Mouse (Mus musculus): ENCODE results near the gene Fam160b1. TPM values are rescaled to one million over a fixed set of nuclear protein-coding genes. Genes with fewer than 3 reads are reported as not detected.

The Fam160b1 gene
- polyA plus RNA-seq, 1 experiment from 2014 or later: 15.6 TPM

GRCm38 (mm10) chr19:57423402-57423801 lies 62.9 kb downstream of the Fam160b1 start:
- Histone ChIP-seq H3K27ac (ENCODE audit: low read depth, low read length) (no peak overlapping the region), H3K9me3 (ENCODE audit: control insufficient read depth, low read length) (no peaks in the 10 kb centered on the region), H3K4me3 (ENCODE audit: low read depth, low read length) (no peak overlapping the region), H3K27me3 (ENCODE audit: control insufficient read depth, insufficient read depth, low read length) (no peaks in the 10 kb centered on the region), H3K4me2 (ENCODE audit: low read depth, low read length) (no peak overlapping the region), H3K9ac (replicated peaks; ENCODE audit: low read depth, low read length) (no peak overlapping the region), H3K4me1 (ENCODE audit: control insufficient read depth, insufficient read depth, low read length) (no peaks in the 10 kb centered on the region), H3K36me3 (ENCODE audit: control insufficient read depth, insufficient read depth, low read length) (no peaks in the 10 kb centered on the region)
- no peak for ATAC-seq (ENCODE audit: low read depth)
- WGBS: 25% methylated on average over 3 of the region's 3 CpGs

- Histone ChIP-seq H3K9ac (replicated peaks; ENCODE audit: low read depth, low read length) (no peak overlapping the region), H3K4me2 (ENCODE audit: low read depth, low read length) (no peak overlapping the region), H3K9me3 (ENCODE audit: control insufficient read depth, low read length) (no peaks in the 10 kb centered on the region), H3K27me3 (ENCODE audit: control insufficient read depth, insufficient read depth, low read length) (no peaks in the 10 kb centered on the region), H3K27ac (ENCODE audit: low read depth, low read length) (no peak overlapping the region), H3K4me1 (ENCODE audit: control insufficient read depth, insufficient read depth, low read length) (no peaks in the 10 kb centered on the region), H3K4me3 (ENCODE audit: low read depth, low read length) (no peak overlapping the region), H3K36me3 (ENCODE audit: control insufficient read depth, insufficient read depth, low read length) (no peaks in the 10 kb centered on the region)
- 95% methylated on average over 15 of the region's 15 CpGs for WGBS
- no peak for ATAC-seq (ENCODE audit: low read depth)
These were observed 64.8 kb downstream of the Fam160b1 start for GRCm38 (mm10) chr19:57425296-57425695.

- no peaks in the 10 kb centered on the region for H3K4me1 ChIP-seq (ENCODE audit: control insufficient read depth, insufficient read depth, low read length)
- no peak for ATAC-seq (ENCODE audit: low read depth)
- H3K9ac ChIP-seq (replicated peaks; ENCODE audit: low read depth, low read length): no peak overlapping the region
- H3K36me3 ChIP-seq (ENCODE audit: control insufficient read depth, insufficient read depth, low read length): no peaks in the 10 kb centered on the region
- no peaks in the 10 kb centered on the region for H3K9me3 ChIP-seq (ENCODE audit: control insufficient read depth, low read length)
- no peak overlapping the region for H3K4me2 ChIP-seq (ENCODE audit: low read depth, low read length)
- H3K27me3 ChIP-seq (ENCODE audit: control insufficient read depth, insufficient read depth, low read length): no peaks in the 10 kb centered on the region
- H3K4me3 ChIP-seq (ENCODE audit: low read depth, low read length): no peak overlapping the region
- 96% methylated on average over 8 of the region's 8 CpGs for WGBS
- no peak overlapping the region for H3K27ac ChIP-seq (ENCODE audit: low read depth, low read length)
These were observed 66.4 kb downstream of the Fam160b1 start for GRCm38 (mm10) chr19:57426841-57427240.

GRCm38 (mm10) chr19:57427756-57428438 lies 67.4 kb downstream of the Fam160b1 start:
- WGBS: 74% methylated on average over 14 of the region's 14 CpGs
- H3K9ac ChIP-seq (replicated peaks; ENCODE audit: low read depth, low read length): no peak overlapping the region
- H3K27ac ChIP-seq (ENCODE audit: low read depth, low read length): no peak overlapping the region
- no peak overlapping the region for H3K4me3 ChIP-seq (ENCODE audit: low read depth, low read length)
- no peaks in the 10 kb centered on the region for H3K9me3 ChIP-seq (ENCODE audit: control insufficient read depth, low read length)
- no peaks in the 10 kb centered on the region for H3K27me3 ChIP-seq (ENCODE audit: control insufficient read depth, insufficient read depth, low read length)
- no peaks in the 10 kb centered on the region for H3K4me1 ChIP-seq (ENCODE audit: control insufficient read depth, insufficient read depth, low read length)
- no peak for ATAC-seq (ENCODE audit: low read depth)
- H3K4me2 ChIP-seq (ENCODE audit: low read depth, low read length): no peak overlapping the region
- no peaks in the 10 kb centered on the region for H3K36me3 ChIP-seq (ENCODE audit: control insufficient read depth, insufficient read depth, low read length)

GRCm38 (mm10) chr19:57428641-57429040 lies 68.2 kb downstream of the Fam160b1 start:
- H3K4me3 ChIP-seq (ENCODE audit: low read depth, low read length): no peak overlapping the region
- H3K27me3 ChIP-seq (ENCODE audit: control insufficient read depth, insufficient read depth, low read length): no peaks in the 10 kb centered on the region
- WGBS: 94% methylated on average over 3 of the region's 3 CpGs
- H3K27ac ChIP-seq (ENCODE audit: low read depth, low read length): no peak overlapping the region
- H3K4me1 ChIP-seq (ENCODE audit: control insufficient read depth, insufficient read depth, low read length): peaks cover 6% of the 10 kb centered on the region
- no peak overlapping the region for H3K9ac ChIP-seq (replicated peaks; ENCODE audit: low read depth, low read length)
- ATAC-seq (ENCODE audit: low read depth): no peak
- no peaks in the 10 kb centered on the region for H3K9me3 ChIP-seq (ENCODE audit: control insufficient read depth, low read length)
- H3K36me3 ChIP-seq (ENCODE audit: control insufficient read depth, insufficient read depth, low read length): no peaks in the 10 kb centered on the region
- H3K4me2 ChIP-seq (ENCODE audit: low read depth, low read length): no peak overlapping the region

GRCm38 (mm10) chr19:57429926-57430325 lies 69.4 kb downstream of the Fam160b1 start:
- no peaks in the 10 kb centered on the region for H3K9me3 ChIP-seq (ENCODE audit: control insufficient read depth, low read length)
- H3K4me3 ChIP-seq (ENCODE audit: low read depth, low read length): no peak overlapping the region
- no peak for ATAC-seq (ENCODE audit: low read depth)
- 82% methylated on average over 6 of the region's 6 CpGs for WGBS
- H3K9ac ChIP-seq (replicated peaks; ENCODE audit: low read depth, low read length): no peak overlapping the region
- H3K27ac ChIP-seq (ENCODE audit: low read depth, low read length): no peak overlapping the region
- H3K27me3 ChIP-seq (ENCODE audit: control insufficient read depth, insufficient read depth, low read length): no peaks in the 10 kb centered on the region
- H3K36me3 ChIP-seq (ENCODE audit: control insufficient read depth, insufficient read depth, low read length): no peaks in the 10 kb centered on the region
- H3K4me2 ChIP-seq (ENCODE audit: low read depth, low read length): no peak overlapping the region
- peaks cover 11% of the 10 kb centered on the region for H3K4me1 ChIP-seq (ENCODE audit: control insufficient read depth, insufficient read depth, low read length)

GRCm38 (mm10) chr19:57431476-57431875 lies 71.0 kb downstream of the Fam160b1 start:
- Histone ChIP-seq H3K27me3 (ENCODE audit: control insufficient read depth, insufficient read depth, low read length) (no peaks in the 10 kb centered on the region), H3K9ac (replicated peaks; ENCODE audit: low read depth, low read length) (no peak overlapping the region), H3K36me3 (ENCODE audit: control insufficient read depth, insufficient read depth, low read length) (no peaks in the 10 kb centered on the region), H3K4me3 (ENCODE audit: low read depth, low read length) (no peak overlapping the region), H3K9me3 (ENCODE audit: control insufficient read depth, low read length) (no peaks in the 10 kb centered on the region), H3K27ac (ENCODE audit: low read depth, low read length) (no peak overlapping the region), H3K4me1 (ENCODE audit: control insufficient read depth, insufficient read depth, low read length) (peaks cover 11% of the 10 kb centered on the region), H3K4me2 (ENCODE audit: low read depth, low read length) (no peak overlapping the region)
- ATAC-seq (ENCODE audit: low read depth): no peak
- WGBS: 29% methylated on average over 6 of the region's 6 CpGs

GRCm38 (mm10) chr19:57434024-57434423 lies 73.5 kb downstream of the Fam160b1 start:
- Histone ChIP-seq H3K4me3 (ENCODE audit: low read depth, low read length) (no peak overlapping the region), H3K9me3 (ENCODE audit: control insufficient read depth, low read length) (no peaks in the 10 kb centered on the region), H3K36me3 (ENCODE audit: control insufficient read depth, insufficient read depth, low read length) (no peaks in the 10 kb centered on the region), H3K4me1 (ENCODE audit: control insufficient read depth, insufficient read depth, low read length) (peaks cover 14% of the 10 kb centered on the region), H3K9ac (replicated peaks; ENCODE audit: low read depth, low read length) (no peak overlapping the region), H3K27ac (ENCODE audit: low read depth, low read length) (no peak overlapping the region), H3K27me3 (ENCODE audit: control insufficient read depth, insufficient read depth, low read length) (no peaks in the 10 kb centered on the region), H3K4me2 (ENCODE audit: low read depth, low read length) (no peak overlapping the region)
- WGBS: 38% methylated on average over 6 of the region's 6 CpGs
- ATAC-seq (ENCODE audit: low read depth): 0 out of 2 replicates have a peak, but pooled peaks have one; percentile 9

- 64% methylated on average over 10 of the region's 10 CpGs for WGBS
These were observed 76.1 kb downstream of the Fam160b1 start for GRCm38 (mm10) chr19:57436586-57437021.

More at GRCm38 (mm10) chr19:57436586-57437021, 76.1 kb downstream of the Fam160b1 start:
- Histone ChIP-seq H3K27me3 (ENCODE audit: control insufficient read depth, insufficient read depth, low read length) (no peaks in the 10 kb centered on the region), H3K4me2 (ENCODE audit: low read depth, low read length) (no peak overlapping the region), H3K9me3 (ENCODE audit: control insufficient read depth, low read length) (no peaks in the 10 kb centered on the region), H3K27ac (ENCODE audit: low read depth, low read length) (no peak overlapping the region), H3K4me1 (ENCODE audit: control insufficient read depth, insufficient read depth, low read length) (peaks cover 18% of the 10 kb centered on the region), H3K4me3 (ENCODE audit: low read depth, low read length) (no peak overlapping the region), H3K36me3 (ENCODE audit: control insufficient read depth, insufficient read depth, low read length) (no peaks in the 10 kb centered on the region), H3K9ac (replicated peaks; ENCODE audit: low read depth, low read length) (no peak overlapping the region)
- no peak for ATAC-seq (ENCODE audit: low read depth)

All from neural tube, embryonic 14.5 days (tissue).